Mouse (Mus musculus) brain, embryonic 18.5 days (tissue): ENCODE data around the gene Ago4.

Source experiments
- DNase-seq: peaks from one replicate; pipeline ENCODE4 v3.0.0-alpha.2; 2012; ENCODE audit warnings: low read depth, low spot score

The Ago4 gene

GRCm38 (mm10) chr4:126469334-126469733 lies 63.9 kb downstream of the Ago4 start:
- DNase-seq, result no peak

- no peak for DNase-seq
Measured at GRCm38 (mm10) chr4:126468925-126469324, 64.3 kb downstream of the Ago4 start.

- peak; percentile 89 for DNase-seq
Measured at GRCm38 (mm10) chr4:126468285-126468901, 64.9 kb downstream of the Ago4 start, which contains the start of gene Ago1. Gene Ago1, minus strand, starts transcription at chr4:126468583.

- peak; percentile 8 for DNase-seq
Measured at GRCm38 (mm10) chr4:126467721-126468284, 65.5 kb downstream of the Ago4 start.

GRCm38 (mm10) chr4:126466251-126466750 lies 67.0 kb downstream of the Ago4 start:
- no peak for DNase-seq

- peak; percentile 22 for DNase-seq
Measured at GRCm38 (mm10) chr4:126465843-126466242, 67.4 kb downstream of the Ago4 start.

- no peak for DNase-seq
Measured at GRCm38 (mm10) chr4:126464892-126465235, 68.4 kb downstream of the Ago4 start.

GRCm38 (mm10) chr4:126464189-126464891 lies 68.9 kb downstream of the Ago4 start:
- DNase-seq, result no peak

GRCm38 (mm10) chr4:126455441-126455840 lies 77.8 kb downstream of the Ago4 start:
- DNase-seq, result no peak

GRCm38 (mm10) chr4:126454547-126455254 lies 78.6 kb downstream of the Ago4 start:
- DNase-seq, result no peak

- DNase-seq, result no peak
Measured at GRCm38 (mm10) chr4:126450268-126450667, 83.0 kb downstream of the Ago4 start.

GRCm38 (mm10) chr4:126447126-126447525 lies 86.1 kb downstream of the Ago4 start:
- no peak for DNase-seq

- DNase-seq, result no peak
Measured at GRCm38 (mm10) chr4:126444528-126444927, 88.7 kb downstream of the Ago4 start.
